Mouse (Mus musculus) adrenal gland, adult (tissue): ENCODE measurements around the gene Vmn2r9.
"Not testable (repeated sequence)": the region's sequence is repeated elsewhere in the genome, so short reads cannot be mapped to it uniquely, and the experiment has no call there.

Experiments
- DNase-seq, 2 experiments: peaks; one replicate each; pipeline ENCODE4 v3.0.0; 2022 to 2023; ENCODE audit warnings: low spot score in 1 of 2; ENCODE audit not compliant: inconsistent age in 2 of 2

Gene Vmn2r9

DNA sequence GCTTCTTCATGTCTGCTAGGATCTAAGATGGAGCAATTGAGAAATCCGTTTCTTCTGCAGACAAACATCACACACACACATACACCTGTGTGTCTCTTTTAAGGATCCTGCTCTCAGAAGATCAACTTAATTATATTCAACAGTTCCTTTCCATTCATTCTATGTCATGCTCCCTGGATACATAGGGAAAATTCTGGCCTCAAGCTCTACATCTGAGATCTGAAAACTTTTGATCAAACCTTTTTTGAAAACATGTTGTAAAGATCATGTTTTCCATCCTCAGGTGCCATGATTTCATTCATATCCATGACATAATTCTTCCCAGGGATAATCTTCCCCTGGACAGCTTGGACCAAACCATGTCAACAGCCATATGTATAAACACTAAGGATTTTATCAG is at the start of gene Vmn2r9:
Gene Vmn2r9 (minus strand): TSS at position 101 of the 400 bp plus-strand sequence.
- DNase-seq: not testable (repeated sequence)

DNA sequence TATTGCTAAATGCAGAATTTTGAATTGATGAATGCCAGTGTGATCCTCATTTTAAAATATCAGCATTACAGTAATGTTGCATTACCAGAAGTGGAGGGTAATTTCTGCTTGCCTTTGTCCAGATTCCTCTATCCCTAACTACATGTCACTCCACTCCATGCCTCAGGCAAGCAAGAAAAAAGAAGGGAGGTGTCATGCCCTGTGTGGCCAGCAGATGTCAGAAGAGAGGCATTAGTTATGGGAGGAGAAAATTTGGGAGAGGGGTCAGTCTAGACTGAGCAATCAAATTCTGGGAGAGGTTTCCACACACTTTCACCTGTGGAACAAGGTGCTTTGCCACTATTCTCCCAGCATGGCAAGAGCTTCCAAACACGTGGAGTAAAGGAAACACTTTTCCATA is 14.3 kb upstream of the Vmn2r9 start:
- DNase-seq: peak; percentile 35 to 64

DNA sequence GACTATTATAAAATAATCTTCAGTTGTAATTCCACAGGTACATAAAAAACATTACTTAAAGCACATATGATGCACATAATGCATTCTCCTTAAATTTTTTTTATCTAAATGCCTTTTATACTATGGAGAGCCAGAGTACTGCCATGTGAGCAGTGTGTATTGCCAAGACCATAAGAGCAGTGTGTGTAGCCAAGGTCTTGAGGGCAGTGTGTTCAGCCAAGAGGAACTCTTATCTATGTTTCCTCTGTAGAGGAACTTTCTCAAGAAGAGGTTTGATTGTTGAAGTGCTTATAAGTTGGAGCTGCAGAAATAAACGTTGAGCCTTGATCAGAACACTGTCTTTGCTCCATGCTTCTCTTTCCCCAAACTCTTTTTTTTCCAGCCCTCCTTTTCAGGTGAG is 2.9 kb downstream of the Vmn2r9 start:
- DNase-seq: peak in 1 of 2 experiments; percentile 16

DNA sequence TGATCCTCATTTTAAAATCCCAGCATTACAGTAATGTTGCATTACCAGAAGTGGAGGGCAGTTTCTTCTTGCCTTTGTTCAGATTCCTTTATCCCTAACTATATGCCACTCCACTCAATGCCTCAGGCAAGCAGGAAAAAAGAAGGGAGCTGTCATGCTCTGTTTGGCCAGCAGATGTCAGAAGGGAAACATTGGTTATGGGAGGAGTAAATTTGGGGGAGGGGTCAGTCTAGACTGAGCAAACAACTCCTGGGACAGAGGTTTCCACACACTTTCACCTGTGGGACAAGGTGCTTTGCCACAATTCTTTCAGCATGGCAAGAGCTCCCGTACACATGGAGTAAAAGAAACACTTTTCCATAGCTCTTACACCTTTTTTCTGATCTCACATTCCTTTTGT is 16.2 kb downstream of the Vmn2r9 start:
- peak; percentile 16 to 65 for DNase-seq

DNA sequence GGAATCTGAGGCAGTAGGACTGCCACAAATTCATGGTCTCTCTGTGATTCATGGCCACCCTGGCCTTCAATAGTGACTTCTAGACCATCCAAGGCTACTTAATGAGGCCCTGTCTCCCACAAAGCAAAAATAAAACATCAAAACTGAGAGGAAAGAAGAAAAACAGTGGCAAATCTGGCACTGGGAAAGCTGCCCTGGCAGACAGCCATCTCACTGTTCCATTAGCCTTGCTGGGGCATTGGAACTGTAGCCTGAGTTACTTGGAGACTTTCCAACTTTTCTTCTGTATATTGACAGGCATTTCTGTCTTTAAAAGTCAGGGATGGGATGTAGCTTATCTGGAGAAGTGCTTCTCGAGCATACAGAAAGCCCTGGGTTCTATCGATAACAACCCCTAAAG is 29.1 kb downstream of the Vmn2r9 start:
- DNase-seq: peak; percentile 48 to 74

DNA sequence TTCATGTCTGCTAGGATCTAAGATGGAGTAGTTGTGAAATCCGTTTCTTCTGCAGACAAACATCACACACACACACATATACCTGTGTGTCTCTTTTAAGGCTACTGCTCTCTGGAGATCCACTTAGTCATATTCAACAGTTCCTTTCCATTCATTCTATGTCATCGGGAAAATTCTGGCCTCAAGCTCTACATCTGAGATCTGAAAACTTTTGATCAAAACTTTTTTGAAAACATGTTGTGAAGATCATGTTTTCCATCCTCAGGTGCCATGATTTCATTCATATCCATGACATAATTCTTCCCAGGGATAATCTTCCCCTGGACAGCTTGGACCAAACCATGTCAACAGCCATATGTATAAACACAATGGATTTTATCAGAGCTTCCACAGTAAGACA is 43.7 kb downstream of the Vmn2r9 start, which contains the start of gene Vmn2r8:
Gene Vmn2r8 (minus strand): TSS at position 101 of the 400 bp plus-strand sequence.
- DNase-seq: not testable (repeated sequence)

DNA sequence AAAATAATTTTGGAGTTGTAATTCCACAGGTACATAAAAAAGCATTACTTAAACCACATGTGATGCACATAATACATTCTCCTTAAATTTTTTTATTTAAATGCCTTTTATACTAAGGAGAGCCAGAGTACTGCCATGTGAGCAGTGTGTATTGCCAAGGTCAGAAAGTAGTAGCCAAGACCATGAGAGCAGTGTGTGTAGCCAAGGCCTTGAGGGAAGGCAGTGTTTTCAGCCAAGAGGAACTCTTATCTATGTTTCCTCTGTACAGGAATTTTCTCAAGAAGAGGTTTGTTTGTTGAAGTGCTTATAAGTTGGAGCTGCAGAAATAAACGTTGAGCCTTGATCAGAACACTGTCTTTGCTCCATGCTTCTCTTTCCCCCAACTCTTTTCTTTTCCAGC is 48.8 kb downstream of the Vmn2r9 start:
- DNase-seq: peak; percentile 27 to 61

DNA sequence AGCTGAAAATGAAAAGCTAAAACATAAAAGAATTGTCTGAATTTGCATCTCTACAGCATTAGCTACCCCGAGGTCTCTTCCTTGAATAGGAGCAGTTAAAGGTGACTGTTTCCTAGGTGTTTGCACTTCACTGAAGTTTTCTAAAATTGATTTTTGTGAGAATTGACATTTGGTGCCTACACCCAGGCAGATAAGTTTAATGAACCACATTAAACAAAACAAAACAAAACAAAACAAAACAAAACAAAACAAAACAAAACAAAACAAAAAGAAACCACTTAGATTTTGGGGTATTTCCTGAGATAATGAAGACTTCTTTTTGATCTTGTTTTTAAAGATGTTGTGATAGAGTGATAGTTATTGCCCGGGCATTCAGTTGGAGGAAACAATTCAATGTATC is 57.1 kb downstream of the Vmn2r9 start, which contains the start of gene Tmed11:
Gene Tmed11 (minus strand): TSS at position 101 of the 400 bp plus-strand sequence.
- DNase-seq: not testable (repeated sequence)

DNA sequence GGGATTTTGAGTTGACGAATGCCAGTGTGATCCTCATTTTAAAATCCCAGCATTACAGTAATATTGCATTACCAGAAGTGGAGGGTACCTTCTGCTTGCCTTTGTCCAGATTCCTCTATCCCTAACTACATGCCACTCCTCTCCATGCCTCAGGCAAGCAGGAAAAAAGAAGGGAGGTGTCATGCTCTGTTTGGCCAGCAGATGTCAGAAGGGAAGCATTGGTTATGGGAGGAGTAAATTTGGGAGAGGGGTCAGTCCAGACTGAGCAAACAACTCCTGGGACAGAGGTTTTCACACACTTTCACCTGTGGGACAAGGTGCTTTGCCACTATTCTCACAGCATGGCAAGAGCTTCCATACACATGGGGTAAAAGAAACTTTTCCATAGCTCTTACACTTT is 62.0 kb downstream of the Vmn2r9 start:
- DNase-seq: peak; percentile 34 to 65
